Mouse (Mus musculus) layer of hippocampus, postnatal 36 days (tissue): ENCODE results near the gene Abcc8. TPM values are rescaled to one million over a fixed set of nuclear protein-coding genes. Genes with fewer than 3 reads are reported as not detected.

ENCODE experiments used
- total RNA-seq, 2 experiments: library from RNA; stranded (reverse); gene quantifications; 2 replicates each; pipeline ENCODE4 v1.2.3; 2021

The Abcc8 gene
- total RNA-seq, 2 experiments from 2014 or later, result 50.7 to 59.2 TPM

Other genes starting within 250 kb of the Abcc8 start
- gene Abcc6, start 149.7 kb downstream of the Abcc8 start, total RNA-seq, result 1 to 10 TPM; 1.4 to 2.6 TPM
- gene Nomo1, start 146.3 kb downstream of the Abcc8 start, total RNA-seq, result 100 to 1,000 TPM; 102 to 104 TPM
- 10 to 100 TPM; 35.3 to 36.9 TPM for gene Kcnj11, start 79.3 kb downstream of the Abcc8 start, total RNA-seq
- under 1 TPM; 0.15 to 0.50 TPM for gene Ush1c, start 58.5 kb upstream of the Abcc8 start, total RNA-seq
- under 1 TPM; 0.12 to 0.23 TPM for gene Otog, start 61.0 kb upstream of the Abcc8 start, total RNA-seq
- gene Myod1, start 196.4 kb upstream of the Abcc8 start, total RNA-seq, result not detected
- 100 to 1,000 TPM; 114 to 119 TPM for gene Kcnc1, start 216.5 kb upstream of the Abcc8 start, total RNA-seq